Mouse (Mus musculus): ENCODE data around the gene Dmap1.

Dmap1 gene

GRCm38 (mm10) chr4:117681931-117682461, at the start of gene Dmap1:
Dmap1 (minus strand) TSS chr4:117682273.
- peak; percentile 80 for DNase-seq (ENCODE audit: low read depth, low spot score)

- DNase-seq (ENCODE audit: low read depth, low spot score), result no peak
Observed at GRCm38 (mm10) chr4:117724112-117724511, 42.0 kb upstream of the Dmap1 start, which contains the start of gene Gm12845. Gm12845 (plus strand) TSS chr4:117724412.

- DNase-seq (ENCODE audit: low read depth, low spot score), result no peak
Observed at GRCm38 (mm10) chr4:117713303-117714098, 31.4 kb upstream of the Dmap1 start.

GRCm38 (mm10) chr4:117712314-117712713, 30.2 kb upstream of the Dmap1 start:
- no peak for DNase-seq (ENCODE audit: low read depth, low spot score)

- DNase-seq (ENCODE audit: low read depth, low spot score), result no peak
Observed at GRCm38 (mm10) chr4:117708780-117709550, 26.9 kb upstream of the Dmap1 start.

GRCm38 (mm10) chr4:117705361-117705760, 23.3 kb upstream of the Dmap1 start:
- peak; percentile 5 for DNase-seq (ENCODE audit: low read depth, low spot score)

- no peak for DNase-seq (ENCODE audit: low read depth, low spot score)
Observed at GRCm38 (mm10) chr4:117686354-117686753, 4.3 kb upstream of the Dmap1 start.

- DNase-seq (ENCODE audit: low read depth, low spot score), result no peak
Observed at GRCm38 (mm10) chr4:117683048-117683768, 1.1 kb upstream of the Dmap1 start.

GRCm38 (mm10) chr4:117682463-117682862, 390 bp upstream of the Dmap1 start:
- DNase-seq (ENCODE audit: low read depth, low spot score), result no peak

- no peak for DNase-seq (ENCODE audit: low read depth, low spot score)
Observed at GRCm38 (mm10) chr4:117680963-117681362, 1.1 kb downstream of the Dmap1 start.

GRCm38 (mm10) chr4:117676903-117677302, 5.2 kb downstream of the Dmap1 start:
- peak; percentile 55 for DNase-seq (ENCODE audit: low read depth, low spot score)

- no peak for DNase-seq (ENCODE audit: low read depth, low spot score)
Observed at GRCm38 (mm10) chr4:117673901-117674300, 8.2 kb downstream of the Dmap1 start.

- no peak for DNase-seq (ENCODE audit: low read depth, low spot score)
Observed at GRCm38 (mm10) chr4:117672042-117672441, 10.0 kb downstream of the Dmap1 start.

GRCm38 (mm10) chr4:117669874-117670273, 12.2 kb downstream of the Dmap1 start:
- no peak for DNase-seq (ENCODE audit: low read depth, low spot score)

GRCm38 (mm10) chr4:117666054-117666453, 16.0 kb downstream of the Dmap1 start:
- no peak for DNase-seq (ENCODE audit: low read depth, low spot score)

- peak; percentile 70 for DNase-seq (ENCODE audit: low read depth, low spot score)
Observed at GRCm38 (mm10) chr4:117665531-117665930, 16.5 kb downstream of the Dmap1 start.

GRCm38 (mm10) chr4:117664411-117665137, 17.5 kb downstream of the Dmap1 start:
- no peak for DNase-seq (ENCODE audit: low read depth, low spot score)

GRCm38 (mm10) chr4:117660001-117660400, 22.1 kb downstream of the Dmap1 start:
- no peak for DNase-seq (ENCODE audit: low read depth, low spot score)

- no peak for DNase-seq (ENCODE audit: low read depth, low spot score)
Observed at GRCm38 (mm10) chr4:117658582-117659444, 23.3 kb downstream of the Dmap1 start.

GRCm38 (mm10) chr4:117657646-117658045, 24.4 kb downstream of the Dmap1 start:
- no peak for DNase-seq (ENCODE audit: low read depth, low spot score)

Measured in skeletal muscle tissue, adult 2 months (tissue).